Mouse (Mus musculus) hindbrain, embryonic 16.5 days (tissue): ENCODE measurements around the gene Map4k5. TPM values are rescaled to one million over a fixed set of nuclear protein-coding genes. Genes with fewer than 3 reads are reported as not detected.

Source experiments
- ATAC-seq: fragments of 200-750 bp; cut with Nextera tagmentation; 2 replicates; pipeline ENCODE4 v1.8.0; 2017; ENCODE audit warnings: moderate TSS enrichment, moderate library complexity
- H3K27ac ChIP-seq: fragments of 300-500 bp; sonication (generic); 2 replicates; pipeline ENCODE4 v1.5.1; 2014; ENCODE audit warnings: low read depth, mild to moderate bottlenecking, control low read depth, low read length, moderate library complexity
- H3K27me3 ChIP-seq: fragments of 300-500 bp; sonication (generic); replicated peaks from 2 replicates; pipeline ENCODE4 v1.6.1; 2014; ENCODE audit warnings: low read length; ENCODE audit not compliant: control insufficient read depth, insufficient read depth
- H3K36me3 ChIP-seq: fragments of 300-500 bp; sonication (generic); 2 replicates; pipeline ENCODE4 v1.6.1; 2014; ENCODE audit warnings: mild to moderate bottlenecking, low read length, moderate library complexity, mixed read lengths; ENCODE audit not compliant: control insufficient read depth, insufficient read depth
- H3K4me1 ChIP-seq: fragments of 300-500 bp; sonication (generic); 2 replicates; pipeline ENCODE4 v1.6.1; 2014; ENCODE audit warnings: low read depth, low read length; ENCODE audit not compliant: control insufficient read depth, insufficient read depth
- H3K4me2 ChIP-seq: fragments of 300-500 bp; sonication (generic); 2 replicates; pipeline ENCODE4 v1.6.1; 2014; ENCODE audit warnings: mild to moderate bottlenecking, low read length, control low read depth, moderate library complexity
- H3K4me3 ChIP-seq: fragments of 300-500 bp; sonication (generic); 2 replicates; pipeline ENCODE4 v1.5.1; 2014; ENCODE audit warnings: mild to moderate bottlenecking, low read length, control low read depth, moderate library complexity
- H3K9ac ChIP-seq: fragments of 300-500 bp; sonication (generic); 2 replicates; pipeline ENCODE4 v1.6.1; 2014; ENCODE audit warnings: low read depth, mild to moderate bottlenecking, control low read depth, low read length, moderate library complexity
- H3K9me3 ChIP-seq: fragments of 300-500 bp; sonication (generic); 2 replicates; pipeline ENCODE4 v1.6.1; 2014; ENCODE audit warnings: mild to moderate bottlenecking, low read length, moderate library complexity; ENCODE audit not compliant: control insufficient read depth
- WGBS: fragments of 180-500 bp; shearing (Covaris S2); extraction: QIAGEN DNeasy Blood & Tissue Kit; methylation state at CpG from one replicate; pipeline ENCODE4 v1.1.7; 2014; 5-methylcytosine and 5-hydroxymethylcytosine counted together
- polyA plus RNA-seq: library from polyadenylated mRNA; unstranded; fragments of >200 nt; fragmentation: Nextera tagmentation; extraction: Ambion mirVana; gene quantifications from 2 replicates; pipeline ENCODE4 v1.2.1, GENCODE M21; 2015

Map4k5 gene
- polyA plus RNA-seq, 1 experiment from 2014 or later, result 22.8 TPM

- no peaks in the 10 kb centered on the region for H3K4me1 ChIP-seq
- no peak overlapping the region for H3K4me3 ChIP-seq
- no peak overlapping the region for H3K4me2 ChIP-seq
- H3K9ac ChIP-seq, result no peak overlapping the region
- H3K27ac ChIP-seq, result no peak overlapping the region
- no peaks in the 10 kb centered on the region for H3K9me3 ChIP-seq
- WGBS, result 76% methylated on average over 11 of the region's 11 CpGs
- no peaks in the 10 kb centered on the region for H3K36me3 ChIP-seq
- H3K27me3 ChIP-seq, result no peaks in the 10 kb centered on the region
- no peak for ATAC-seq
These were observed 116.2 kb downstream of the Map4k5 start for GRCm38 (mm10) chr12:69776607-69777340.

GRCm38 (mm10) chr12:69768841-69769240 is 124.2 kb downstream of the Map4k5 start:
- peaks cover 2% of the 10 kb centered on the region; the same call in 1 of the 2 replicates for H3K4me1 ChIP-seq
- no peak overlapping the region for H3K4me3 ChIP-seq
- H3K4me2 ChIP-seq, result no peak overlapping the region
- no peaks in the 10 kb centered on the region for H3K9me3 ChIP-seq
- H3K27me3 ChIP-seq, result no peaks in the 10 kb centered on the region
- ATAC-seq, result no peak
- no peak overlapping the region for H3K9ac ChIP-seq
- WGBS, result 85% methylated on average over 2 of the region's 2 CpGs
- no peaks in the 10 kb centered on the region for H3K36me3 ChIP-seq
- H3K27ac ChIP-seq, result no peak overlapping the region

- H3K27me3 ChIP-seq, result no peaks in the 10 kb centered on the region
- no peaks in the 10 kb centered on the region for H3K36me3 ChIP-seq
- no peaks in the 10 kb centered on the region for H3K9me3 ChIP-seq
- H3K4me2 ChIP-seq, result no peak overlapping the region
- no peak overlapping the region for H3K27ac ChIP-seq
- ATAC-seq, result peak; percentile 34; the same call in 1 of the 2 replicates
- no peak overlapping the region for H3K9ac ChIP-seq
- peaks cover 2% of the 10 kb centered on the region; the same call in 1 of the 2 replicates for H3K4me1 ChIP-seq
- WGBS, result 44% methylated on average over 9 of the region's 9 CpGs
- H3K4me3 ChIP-seq, result no peak overlapping the region
These were observed 125.3 kb downstream of the Map4k5 start for GRCm38 (mm10) chr12:69767476-69768258.

GRCm38 (mm10) chr12:69766185-69766904 is 126.7 kb downstream of the Map4k5 start:
- H3K4me2 ChIP-seq, result no peak overlapping the region
- H3K27me3 ChIP-seq, result no peaks in the 10 kb centered on the region
- no peaks in the 10 kb centered on the region for H3K9me3 ChIP-seq
- H3K4me1 ChIP-seq, result peaks cover 2% of the 10 kb centered on the region; the same call in 1 of the 2 replicates
- no peak overlapping the region for H3K9ac ChIP-seq
- no peak overlapping the region for H3K4me3 ChIP-seq
- ATAC-seq, result no peak
- no peaks in the 10 kb centered on the region for H3K36me3 ChIP-seq
- WGBS, result 84% methylated on average over 10 of the region's 10 CpGs
- no peak overlapping the region for H3K27ac ChIP-seq

GRCm38 (mm10) chr12:69765543-69765942 is 127.5 kb downstream of the Map4k5 start:
- Histone ChIP-seq H3K9ac (no peak overlapping the region), H3K27me3 (no peaks in the 10 kb centered on the region), H3K4me3 (no peak overlapping the region), H3K36me3 (no peaks in the 10 kb centered on the region), H3K27ac (no peak overlapping the region), H3K9me3 (no peaks in the 10 kb centered on the region), H3K4me2 (no peak overlapping the region), H3K4me1 (peaks cover 2% of the 10 kb centered on the region; the same call in 1 of the 2 replicates)
- ATAC-seq, result no peak
- 48% methylated on average over 9 of the region's 9 CpGs for WGBS

- Histone ChIP-seq H3K36me3 (no peaks in the 10 kb centered on the region), H3K9me3 (no peaks in the 10 kb centered on the region), H3K4me1 (peaks cover 9% of the 10 kb centered on the region), H3K27ac (no peak overlapping the region), H3K4me3 (no peak overlapping the region), H3K9ac (no peak overlapping the region), H3K4me2 (no peak overlapping the region), H3K27me3 (no peaks in the 10 kb centered on the region)
- WGBS, result 68% methylated on average over 2 of the region's 2 CpGs
- no peak for ATAC-seq
These were observed 131.4 kb downstream of the Map4k5 start for GRCm38 (mm10) chr12:69761603-69762002.

- no peaks in the 10 kb centered on the region for H3K36me3 ChIP-seq
- H3K4me1 ChIP-seq, result peaks cover 9% of the 10 kb centered on the region
- H3K9ac ChIP-seq, result no peak overlapping the region
- ATAC-seq, result no peak
- no peaks in the 10 kb centered on the region for H3K27me3 ChIP-seq
- no peaks in the 10 kb centered on the region for H3K9me3 ChIP-seq
- H3K27ac ChIP-seq, result no peak overlapping the region
- 87% methylated on average over 20 of the region's 20 CpGs for WGBS
- no peak overlapping the region for H3K4me3 ChIP-seq
- H3K4me2 ChIP-seq, result no peak overlapping the region
These were observed 132.1 kb downstream of the Map4k5 start for GRCm38 (mm10) chr12:69760743-69761406.

- H3K27ac ChIP-seq, result no peak overlapping the region
These were observed 133.0 kb downstream of the Map4k5 start for GRCm38 (mm10) chr12:69760014-69760413.

More at GRCm38 (mm10) chr12:69760014-69760413, 133.0 kb downstream of the Map4k5 start:
- Histone ChIP-seq H3K9ac (no peak overlapping the region), H3K9me3 (no peaks in the 10 kb centered on the region), H3K4me2 (no peak overlapping the region), H3K4me3 (no peak overlapping the region), H3K27me3 (no peaks in the 10 kb centered on the region), H3K36me3 (no peaks in the 10 kb centered on the region), H3K4me1 (peaks cover 7% of the 10 kb centered on the region)
- WGBS, result 65% methylated on average over 6 of the region's 6 CpGs
- no peak for ATAC-seq
